Mouse (Mus musculus): ENCODE data around the gene Tnnt2. TPM values are rescaled to one million over a fixed set of nuclear protein-coding genes. Genes with fewer than 3 reads are reported as not detected.
A peak's percentile ranks its signal among the peaks of the same experiment; 100 is the strongest.

Gene Tnnt2
- polyA plus RNA-seq, 1 experiment from 2014 or later = 13.3 TPM

DNA sequence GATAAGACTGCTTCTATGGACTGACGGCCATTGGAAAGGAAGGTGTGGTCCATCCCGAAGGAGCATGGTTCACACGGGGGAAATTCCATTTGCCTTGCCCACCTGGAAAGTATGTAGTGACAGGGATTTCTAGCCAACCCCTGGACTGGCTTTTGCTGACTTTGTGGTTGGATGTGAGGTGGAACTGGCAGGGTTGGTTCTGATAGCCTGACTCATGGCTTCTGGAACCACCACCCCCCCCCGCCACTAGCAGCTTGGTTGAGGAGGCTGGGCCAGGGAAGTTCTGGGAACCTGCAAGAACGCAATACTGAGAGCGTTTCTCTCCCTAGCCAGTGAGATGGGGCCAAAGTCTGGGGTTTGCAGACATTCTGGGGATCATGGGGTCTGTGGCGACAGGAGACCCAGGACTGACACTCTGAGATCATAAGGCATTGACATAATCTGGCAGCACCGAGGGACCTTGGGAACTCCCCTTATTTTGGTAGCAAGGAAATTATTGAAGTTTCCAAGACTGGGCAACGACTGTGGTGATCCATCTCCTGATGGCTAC lies 27.7 kb downstream of the Tnnt2 start:
- Histone ChIP-seq H3K4me2 (replicated peaks) (no peak overlapping the region), H3K9ac (no peak overlapping the region), H3K4me1 (no peaks in the 10 kb centered on the region), H3K9me3 (no peaks in the 10 kb centered on the region), H3K27ac (no peak overlapping the region), H3K4me3 (no peak overlapping the region), H3K27me3 (replicated peaks) (no peaks in the 10 kb centered on the region; the same call in 1 of the 2 replicates), H3K36me3 (no peaks in the 10 kb centered on the region)
- 85% methylated on average over 9 of the region's 9 CpGs for WGBS
- ATAC-seq (ENCODE audit: low FRiP score, low read depth) = no peak

DNA sequence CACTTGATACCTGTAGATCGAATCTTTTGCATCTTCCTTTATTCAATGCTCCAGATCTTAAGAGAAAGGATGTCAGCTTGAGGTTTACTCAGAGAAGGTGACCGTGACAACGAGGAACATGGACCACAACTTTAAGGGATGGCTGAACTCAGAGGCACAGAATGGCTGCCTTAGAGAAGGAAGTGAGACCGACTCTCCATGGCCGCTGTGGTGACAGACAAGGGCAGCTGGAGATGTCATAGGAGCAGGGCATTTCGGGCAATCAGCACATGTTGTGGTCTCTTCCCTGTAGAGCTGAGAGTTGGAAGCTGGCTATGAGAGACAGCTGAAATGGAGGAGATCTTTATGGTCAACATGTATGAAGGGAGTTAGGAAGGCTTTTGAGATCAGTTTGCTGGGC lies 28.7 kb downstream of the Tnnt2 start:
- Histone ChIP-seq H3K9ac (no peak overlapping the region), H3K27me3 (replicated peaks) (no peaks in the 10 kb centered on the region; the same call in 1 of the 2 replicates), H3K4me2 (replicated peaks) (no peak overlapping the region), H3K4me3 (no peak overlapping the region), H3K9me3 (no peaks in the 10 kb centered on the region), H3K4me1 (no peaks in the 10 kb centered on the region), H3K36me3 (no peaks in the 10 kb centered on the region), H3K27ac (no peak overlapping the region)
- ATAC-seq (ENCODE audit: low FRiP score, low read depth) = no peak
- 86% methylated on average over 6 of the region's 6 CpGs for WGBS

DNA sequence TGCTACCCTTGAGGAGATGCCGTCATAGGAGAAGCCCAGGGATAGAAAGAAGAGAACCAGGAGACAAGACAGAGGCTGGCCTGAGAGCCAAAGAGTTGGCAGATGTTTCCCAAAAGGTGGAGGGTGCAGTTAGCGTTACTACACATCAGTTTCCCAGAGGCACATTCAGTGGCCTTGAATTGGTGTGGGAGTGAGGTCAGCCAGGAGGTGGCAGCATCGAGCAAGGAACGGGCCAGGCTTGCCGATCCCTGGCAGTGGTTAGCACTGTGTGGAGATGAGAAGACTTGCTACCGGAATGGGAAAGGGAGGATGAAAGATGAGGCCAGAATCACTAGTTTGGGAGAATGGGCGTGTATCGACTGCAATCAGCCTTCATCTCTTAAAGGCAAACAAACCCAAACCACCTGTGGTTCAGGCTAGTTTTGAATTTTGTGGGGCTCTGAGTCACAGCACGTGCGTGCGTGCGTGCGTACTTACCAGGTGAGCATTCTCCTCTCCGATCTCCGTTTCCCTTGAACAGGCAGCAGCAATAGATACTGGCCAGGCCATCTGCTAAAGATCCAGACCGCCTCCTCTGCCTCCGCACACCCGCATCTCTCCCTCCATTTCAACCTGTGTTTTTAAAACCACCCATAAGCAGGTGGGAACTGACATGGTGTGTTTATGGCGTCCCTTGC lies 29.5 kb downstream of the Tnnt2 start:
- Histone ChIP-seq H3K9me3 (no peaks in the 10 kb centered on the region), H3K27me3 (replicated peaks) (no peaks in the 10 kb centered on the region; the same call in 1 of the 2 replicates), H3K4me3 (no peak overlapping the region), H3K4me1 (no peaks in the 10 kb centered on the region), H3K9ac (no peak overlapping the region), H3K27ac (no peak overlapping the region), H3K4me2 (replicated peaks) (no peak overlapping the region), H3K36me3 (no peaks in the 10 kb centered on the region)
- 53% methylated on average over 19 of the region's 19 CpGs for WGBS
- ATAC-seq (ENCODE audit: low FRiP score, low read depth) = peak; percentile 80; the same call in 1 of the 2 replicates

DNA sequence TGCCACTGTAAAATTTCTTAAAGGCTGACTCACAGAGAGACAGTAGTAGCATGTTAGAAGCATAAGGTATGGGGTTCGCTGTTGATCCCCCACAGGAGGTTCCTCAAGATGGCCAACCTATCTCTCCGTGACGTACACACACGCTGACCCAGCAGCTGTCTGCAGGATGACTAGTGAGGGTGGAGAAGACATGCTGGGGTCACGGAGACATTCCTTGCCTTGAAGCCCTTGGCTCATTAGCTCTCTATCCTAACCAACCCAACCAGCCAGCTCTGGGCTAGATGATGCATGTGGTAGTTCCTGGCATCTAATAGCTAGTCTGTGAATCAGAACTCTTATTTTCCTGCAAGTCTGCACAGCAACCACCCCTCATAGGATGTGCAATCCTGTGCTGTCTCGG lies 32.4 kb downstream of the Tnnt2 start:
- no peak overlapping the region for H3K27ac ChIP-seq
- WGBS = 88% methylated on average over 6 of the region's 6 CpGs
- H3K4me1 ChIP-seq = no peaks in the 10 kb centered on the region

DNA sequence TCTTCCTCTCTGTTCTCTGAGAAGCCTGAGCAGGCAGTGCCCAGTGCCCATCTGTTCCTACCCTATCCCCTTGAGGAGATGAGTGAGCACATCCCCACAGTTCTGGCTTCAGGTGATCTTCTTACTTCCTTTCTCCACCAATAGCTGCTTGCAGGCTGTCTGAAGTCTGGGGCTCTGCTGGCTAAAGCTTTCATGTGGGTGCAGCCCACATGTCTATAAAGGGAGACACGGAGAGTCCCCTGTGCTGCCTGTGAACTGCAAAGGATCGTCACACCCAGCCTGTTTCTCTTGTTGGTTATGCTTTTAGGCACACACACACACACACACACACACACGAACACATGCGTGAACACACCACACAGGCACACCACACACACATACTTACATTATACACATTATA lies 36.8 kb downstream of the Tnnt2 start:
- Histone ChIP-seq H3K36me3 (no peaks in the 10 kb centered on the region), H3K4me3 (no peak overlapping the region), H3K9ac (no peak overlapping the region), H3K27me3 (replicated peaks) (no peaks in the 10 kb centered on the region), H3K27ac (no peak overlapping the region), H3K4me2 (replicated peaks) (no peak overlapping the region), H3K4me1 (no peaks in the 10 kb centered on the region), H3K9me3 (no peaks in the 10 kb centered on the region)
- no peak for ATAC-seq (ENCODE audit: low FRiP score, low read depth)
- 91% methylated on average over 4 of the region's 4 CpGs for WGBS

More for the DNA sequence above, 32.4 kb downstream of the Tnnt2 start:
- H3K36me3 ChIP-seq = no peaks in the 10 kb centered on the region
- ATAC-seq (ENCODE audit: low FRiP score, low read depth) = no peak
- no peaks in the 10 kb centered on the region for H3K9me3 ChIP-seq
- no peak overlapping the region for H3K9ac ChIP-seq
- H3K4me2 ChIP-seq (replicated peaks) = no peak overlapping the region
- H3K27me3 ChIP-seq (replicated peaks) = no peaks in the 10 kb centered on the region; the same call in 1 of the 2 replicates
- no peak overlapping the region for H3K4me3 ChIP-seq

DNA sequence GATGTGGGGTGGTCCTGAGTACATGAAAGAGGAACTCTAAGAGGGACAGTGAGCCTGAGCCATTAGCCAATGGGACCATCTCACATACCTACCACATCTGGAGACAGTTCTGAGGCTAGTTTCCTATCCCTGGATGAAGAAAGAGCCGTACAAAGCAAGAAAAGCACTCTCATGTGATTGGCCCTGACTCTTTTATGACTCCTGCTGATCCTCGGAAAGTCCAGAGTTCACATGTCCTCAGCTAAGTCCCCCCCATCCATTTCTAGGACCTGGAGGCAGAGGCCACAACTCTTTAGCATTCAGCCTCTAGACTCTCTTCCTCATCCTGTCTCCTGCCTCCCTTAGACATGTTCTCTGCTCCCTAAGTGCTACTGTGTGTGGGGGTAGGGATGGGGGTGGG lies 41.1 kb downstream of the Tnnt2 start:
- no peaks in the 10 kb centered on the region for H3K4me1 ChIP-seq
- no peak overlapping the region for H3K4me3 ChIP-seq
- no peak for ATAC-seq (ENCODE audit: low FRiP score, low read depth)
- no peaks in the 10 kb centered on the region for H3K27me3 ChIP-seq (replicated peaks)
- no peaks in the 10 kb centered on the region for H3K36me3 ChIP-seq
- 70% methylated on average over 2 of the region's 2 CpGs for WGBS
- H3K4me2 ChIP-seq (replicated peaks) = no peak overlapping the region
- no peak overlapping the region for H3K27ac ChIP-seq
- H3K9ac ChIP-seq = no peak overlapping the region
- H3K9me3 ChIP-seq = no peaks in the 10 kb centered on the region

DNA sequence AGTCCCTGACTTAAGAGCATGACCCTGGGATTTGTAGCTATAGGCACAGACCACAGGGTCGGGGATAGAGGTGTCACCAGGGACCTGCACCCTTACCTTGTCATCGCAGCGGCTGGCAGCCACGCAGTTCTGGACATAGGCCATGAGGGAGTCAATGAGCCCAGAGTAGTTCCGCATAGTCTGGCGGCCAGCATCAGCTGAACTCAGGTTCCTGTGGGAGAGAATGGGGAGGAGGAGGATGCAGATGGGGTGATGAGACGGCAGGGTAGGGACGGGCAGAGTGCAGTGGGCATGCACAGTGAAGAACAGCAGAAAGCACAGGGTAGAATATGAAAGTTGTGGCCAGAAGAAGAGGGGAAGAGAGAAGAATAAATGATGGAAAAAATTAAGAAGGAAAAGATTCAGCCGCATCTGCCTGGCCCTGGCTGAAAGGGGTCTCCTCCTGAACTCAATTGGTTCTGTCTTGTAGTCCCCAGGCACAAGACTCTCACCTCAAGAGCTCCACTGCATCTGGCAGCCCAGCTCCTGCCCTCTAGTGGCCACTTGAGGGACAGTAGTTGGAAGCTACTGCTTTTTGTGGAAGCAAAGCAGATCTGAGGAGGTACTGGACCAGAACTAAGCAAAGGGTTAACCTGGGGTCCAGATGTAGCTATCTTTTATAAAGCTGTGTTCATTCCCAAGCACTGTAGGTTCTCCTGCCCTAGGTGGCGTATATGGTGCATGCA lies 46.4 kb downstream of the Tnnt2 start:
- Histone ChIP-seq H3K4me3 (no peak overlapping the region), H3K4me1 (no peaks in the 10 kb centered on the region), H3K9ac (no peak overlapping the region), H3K36me3 (no peaks in the 10 kb centered on the region), H3K4me2 (replicated peaks) (no peak overlapping the region), H3K9me3 (no peaks in the 10 kb centered on the region), H3K27ac (no peak overlapping the region), H3K27me3 (replicated peaks) (no peaks in the 10 kb centered on the region)
- ATAC-seq (ENCODE audit: low FRiP score, low read depth) = no peak
- WGBS = 72% methylated on average over 10 of the region's 10 CpGs

DNA sequence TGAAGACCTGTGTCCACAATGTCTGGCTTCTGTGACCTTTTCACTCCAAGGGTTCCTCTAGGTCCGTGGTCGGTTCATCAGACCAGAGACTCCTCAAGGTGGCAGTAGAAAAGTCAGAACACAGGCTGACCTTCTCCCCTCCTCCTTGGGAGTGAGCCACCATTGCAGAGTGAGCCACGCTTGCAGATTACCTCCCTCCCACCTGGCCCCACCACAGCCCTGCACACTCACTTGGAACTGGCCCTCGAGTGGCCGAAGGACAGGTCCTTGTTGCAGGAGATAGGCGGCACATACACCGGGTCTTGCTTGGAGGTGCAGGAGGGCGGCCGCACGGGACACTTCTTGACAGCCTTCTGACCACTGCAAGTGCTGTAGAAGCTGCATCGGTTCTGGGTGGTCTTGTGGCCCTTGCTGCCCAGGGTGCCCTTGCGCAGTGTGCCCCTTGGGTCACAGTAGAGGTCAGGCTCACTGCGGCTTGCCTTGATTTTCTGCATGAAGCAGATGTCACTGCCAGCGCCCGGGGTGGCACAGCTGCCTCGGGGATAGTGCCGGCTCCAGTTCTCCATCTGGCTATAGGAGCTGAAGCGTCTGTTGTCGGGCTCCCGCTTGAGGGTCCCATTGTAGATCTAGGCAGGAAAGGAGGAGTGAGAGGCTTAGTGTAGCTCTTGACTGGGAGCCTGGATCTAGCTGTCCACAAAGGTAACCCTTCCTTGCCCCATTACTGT lies 53.5 kb downstream of the Tnnt2 start:
- no peaks in the 10 kb centered on the region for H3K36me3 ChIP-seq
- ATAC-seq (ENCODE audit: low FRiP score, low read depth) = no peak
- no peak overlapping the region for H3K4me3 ChIP-seq
- H3K4me1 ChIP-seq = no peaks in the 10 kb centered on the region
- no peaks in the 10 kb centered on the region for H3K27me3 ChIP-seq (replicated peaks)
- no peak overlapping the region for H3K9ac ChIP-seq
- WGBS = 80% methylated on average over 20 of the region's 20 CpGs
- no peak overlapping the region for H3K4me2 ChIP-seq (replicated peaks)
- H3K27ac ChIP-seq = no peak overlapping the region
- no peaks in the 10 kb centered on the region for H3K9me3 ChIP-seq

DNA sequence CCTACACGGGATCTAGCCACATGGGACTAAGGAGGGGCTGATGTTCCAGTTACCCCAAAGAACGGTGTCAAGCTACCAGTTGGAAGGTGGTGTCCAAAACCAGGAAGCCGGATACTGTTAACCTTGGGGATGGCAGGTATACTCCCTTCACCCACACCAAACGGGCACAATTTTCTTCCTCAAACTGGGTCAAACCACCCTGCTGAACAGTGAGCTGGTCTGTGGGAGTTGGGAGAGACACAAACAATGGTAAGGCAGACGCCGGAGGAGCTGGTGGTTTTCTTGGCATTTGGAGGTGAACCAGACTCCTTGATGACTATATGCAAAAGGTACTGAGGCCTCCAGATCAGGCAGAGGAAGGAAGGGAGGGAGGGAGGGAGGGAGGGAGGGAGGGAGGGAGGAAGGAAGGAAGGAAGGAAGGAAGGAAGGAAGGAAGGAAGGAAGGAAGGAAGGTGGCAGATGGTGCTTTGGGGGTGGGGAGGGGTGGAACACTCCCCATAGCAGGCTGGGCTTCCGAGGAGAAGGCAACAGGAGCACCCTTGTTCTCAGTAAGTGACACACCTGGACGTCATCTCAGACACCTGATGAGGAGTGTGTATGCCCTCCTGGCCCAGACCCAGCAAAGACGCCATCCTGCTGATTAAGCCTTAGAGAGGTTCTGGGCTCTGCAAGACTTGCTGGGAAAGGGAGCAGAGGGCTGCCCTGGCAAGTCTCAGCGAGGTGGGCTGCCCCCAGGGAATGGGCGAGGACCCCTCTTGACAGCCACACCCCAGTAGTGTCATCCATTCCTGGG lies 55.5 kb downstream of the Tnnt2 start:
- H3K27me3 ChIP-seq (replicated peaks) = no peaks in the 10 kb centered on the region
- H3K9ac ChIP-seq = no peak overlapping the region
- WGBS = 84% methylated on average over 11 of the region's 11 CpGs
- no peak overlapping the region for H3K27ac ChIP-seq
- no peak overlapping the region for H3K4me2 ChIP-seq (replicated peaks)
- H3K4me1 ChIP-seq = no peaks in the 10 kb centered on the region
- no peaks in the 10 kb centered on the region for H3K36me3 ChIP-seq
- H3K9me3 ChIP-seq = no peaks in the 10 kb centered on the region
- no peak overlapping the region for H3K4me3 ChIP-seq
- ATAC-seq (ENCODE audit: low FRiP score, low read depth) = no peak

DNA sequence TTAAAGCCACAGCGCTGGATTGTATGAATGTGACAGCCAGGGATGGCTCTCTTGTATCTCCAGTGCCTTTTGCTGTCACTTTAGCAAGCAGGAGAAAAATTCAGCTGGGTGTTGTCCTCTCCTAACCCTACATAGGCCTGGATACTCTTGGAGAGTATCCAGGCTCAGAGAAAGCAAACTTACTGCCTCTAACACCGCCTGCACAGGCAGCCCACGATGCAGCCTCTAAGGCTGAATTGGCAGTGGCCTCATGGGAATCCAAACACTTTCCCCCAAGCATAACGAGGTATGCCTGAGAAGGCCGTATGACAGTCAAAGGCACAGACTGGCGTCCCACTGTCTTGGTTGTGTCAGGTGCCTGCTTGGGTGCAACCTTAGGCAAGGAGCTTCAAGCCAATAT lies 56.1 kb downstream of the Tnnt2 start:
- H3K4me2 ChIP-seq (replicated peaks) = no peak overlapping the region
- WGBS = 69% methylated on average over 6 of the region's 6 CpGs
- no peak for ATAC-seq (ENCODE audit: low FRiP score, low read depth)
- no peaks in the 10 kb centered on the region for H3K9me3 ChIP-seq
- no peaks in the 10 kb centered on the region for H3K36me3 ChIP-seq
- H3K9ac ChIP-seq = no peak overlapping the region
- no peaks in the 10 kb centered on the region for H3K27me3 ChIP-seq (replicated peaks)
- no peaks in the 10 kb centered on the region for H3K4me1 ChIP-seq
- H3K4me3 ChIP-seq = no peak overlapping the region
- H3K27ac ChIP-seq = no peak overlapping the region

DNA sequence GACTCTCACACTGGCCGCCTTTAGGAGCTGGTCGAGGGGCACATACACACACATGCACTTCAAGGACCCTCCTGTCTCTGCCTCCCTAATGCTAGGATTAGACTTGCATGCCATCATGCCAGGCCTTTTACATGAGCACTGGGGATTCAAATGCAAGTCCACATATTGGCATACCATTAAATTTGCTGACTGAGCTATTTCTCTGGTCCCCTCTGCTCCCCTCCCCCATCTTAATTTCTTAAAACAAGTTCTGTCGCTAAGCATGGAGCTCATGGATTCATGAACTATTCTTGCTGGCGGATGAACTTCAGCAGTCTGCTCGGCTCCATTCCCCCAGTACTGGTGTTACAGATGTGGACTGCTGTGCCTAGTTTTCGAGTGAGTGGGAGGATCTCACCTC lies 56.6 kb downstream of the Tnnt2 start:
- Histone ChIP-seq H3K9ac (no peak overlapping the region), H3K4me2 (replicated peaks) (no peak overlapping the region), H3K27ac (no peak overlapping the region), H3K27me3 (replicated peaks) (no peaks in the 10 kb centered on the region), H3K4me1 (no peaks in the 10 kb centered on the region), H3K36me3 (no peaks in the 10 kb centered on the region), H3K9me3 (no peaks in the 10 kb centered on the region), H3K4me3 (no peak overlapping the region)
- ATAC-seq (ENCODE audit: low FRiP score, low read depth) = no peak
- WGBS = 85% methylated on average over 6 of the region's 6 CpGs

DNA sequence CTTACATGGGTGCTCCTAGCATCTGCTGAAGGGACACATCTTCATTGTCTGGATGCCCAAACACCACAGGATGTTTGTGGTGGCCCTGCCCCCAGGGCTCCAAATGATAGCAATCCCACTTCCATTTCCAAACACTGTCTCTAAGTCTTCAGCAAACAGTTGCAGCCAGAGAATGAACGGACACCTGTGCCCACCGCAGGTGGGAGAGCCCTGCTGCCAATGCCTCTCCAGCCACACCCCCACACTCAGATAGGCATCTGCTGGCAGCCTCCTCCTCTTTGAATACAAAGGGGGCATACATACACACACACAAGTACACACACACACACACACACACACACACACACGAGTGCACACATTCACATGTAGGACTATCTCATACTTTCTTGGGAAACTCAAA lies 57.2 kb downstream of the Tnnt2 start:
- H3K27me3 ChIP-seq (replicated peaks) = no peaks in the 10 kb centered on the region
- H3K4me2 ChIP-seq (replicated peaks) = no peak overlapping the region
- ATAC-seq (ENCODE audit: low FRiP score, low read depth) = no peak
- no peaks in the 10 kb centered on the region for H3K4me1 ChIP-seq
- no peak overlapping the region for H3K4me3 ChIP-seq
- H3K27ac ChIP-seq = no peak overlapping the region
- no peaks in the 10 kb centered on the region for H3K9me3 ChIP-seq
- H3K9ac ChIP-seq = no peak overlapping the region
- H3K36me3 ChIP-seq = no peaks in the 10 kb centered on the region
- 92% methylated on average over 3 of the region's 3 CpGs for WGBS

Data from neural tube, embryonic 12.5 days (tissue).